Mouse (Mus musculus) liver, embryonic 16.5 days (tissue): ENCODE data around the gene Dync2li1. TPM values are rescaled to one million over a fixed set of nuclear protein-coding genes. Genes with fewer than 3 reads are reported as not detected.

Source experiments
- ATAC-seq: fragments of 200-750 bp; cut with Nextera tagmentation; 2 replicates; pipeline ENCODE4 v1.8.0; 2017; ENCODE audit warnings: low read depth, mild to moderate bottlenecking, moderate number of reproducible peaks, moderate library complexity
- H3K27ac ChIP-seq: fragments of 300-500 bp; sonication (generic); 2 replicates; pipeline ENCODE4 v1.5.1; 2014; ENCODE audit warnings: mild to moderate bottlenecking, low read length
- H3K27me3 ChIP-seq: fragments of 300-500 bp; sonication (generic); 2 replicates; pipeline ENCODE4 v1.6.1; 2014; ENCODE audit warnings: low read depth, low read length, mixed read lengths; ENCODE audit not compliant: control insufficient read depth, insufficient read depth
- H3K36me3 ChIP-seq: fragments of 300-500 bp; sonication (generic); 2 replicates; pipeline ENCODE4 v1.6.1; 2014; ENCODE audit warnings: mild to moderate bottlenecking; ENCODE audit not compliant: control insufficient read depth, insufficient read depth
- H3K4me1 ChIP-seq: fragments of 300-500 bp; sonication (generic); 2 replicates; pipeline ENCODE4 v1.6.1; 2014; ENCODE audit warnings: low read depth, low read length, mixed read lengths; ENCODE audit not compliant: control insufficient read depth
- H3K4me2 ChIP-seq: fragments of 300-500 bp; sonication (generic); 2 replicates; pipeline ENCODE4 v1.6.1; 2014; ENCODE audit warnings: low read depth, low read length, mixed read lengths
- H3K4me3 ChIP-seq: fragments of 300-500 bp; sonication (generic); 2 replicates; pipeline ENCODE4 v1.5.1; 2014; ENCODE audit warnings: low read depth, mild to moderate bottlenecking, low read length
- H3K9ac ChIP-seq: fragments of 300-500 bp; sonication (generic); 2 replicates; pipeline ENCODE4 v1.6.1; 2014; ENCODE audit warnings: low read depth, low read length
- H3K9me3 ChIP-seq: fragments of 300-500 bp; sonication (generic); replicated peaks from 2 replicates; pipeline ENCODE4 v1.6.1; 2016; ENCODE audit warnings: low read length; ENCODE audit not compliant: control insufficient read depth
- WGBS: fragments of 180-500 bp; shearing (Covaris S2); extraction: QIAGEN DNeasy Blood & Tissue Kit; methylation state at CpG from one replicate; pipeline ENCODE4 v1.1.7; 2014; ENCODE audit not compliant: insufficient replicate concordance; 5-methylcytosine and 5-hydroxymethylcytosine counted together
- polyA plus RNA-seq: library from polyadenylated mRNA; unstranded; fragments of >200 nt; fragmentation: Nextera tagmentation; extraction: Ambion mirVana; gene quantifications from 2 replicates; pipeline ENCODE4 v1.2.1, GENCODE M21; 2015

Gene Dync2li1
- polyA plus RNA-seq, 1 experiment from 2014 or later: 2.5 TPM

DNA sequence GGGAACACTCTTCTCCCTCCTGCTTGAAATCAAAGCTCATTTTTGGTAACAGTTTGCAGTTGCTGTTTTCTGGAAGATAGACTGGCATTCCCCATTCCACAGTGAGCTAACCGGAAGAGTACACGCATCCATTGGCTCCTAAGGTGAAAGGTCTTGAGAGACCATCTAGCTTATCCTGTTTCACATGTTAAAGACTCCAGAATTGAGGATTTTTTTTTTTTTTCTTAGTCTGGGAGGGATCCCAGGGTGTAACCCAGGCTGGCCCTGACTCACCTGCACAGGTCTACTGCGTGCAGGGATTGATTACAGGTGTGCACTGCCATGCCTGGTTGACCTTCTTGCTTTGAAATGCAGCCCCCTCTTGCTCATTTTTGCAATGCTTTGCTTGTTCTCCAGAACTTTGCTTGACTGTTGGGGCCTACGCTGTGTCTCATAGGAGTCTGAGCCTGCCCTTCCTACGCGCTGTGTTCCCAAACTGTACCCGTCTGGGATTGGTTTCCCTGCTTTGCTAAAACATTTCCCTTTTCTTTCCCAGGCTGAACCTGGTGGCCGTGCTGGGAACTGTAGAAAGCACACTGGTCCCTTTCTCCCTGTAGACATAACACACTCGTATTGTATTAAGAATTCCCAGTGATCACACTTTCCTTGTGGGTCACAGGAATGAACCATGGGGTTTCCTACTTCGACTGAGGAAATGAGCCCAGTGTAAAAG lies 22.4 kb upstream of the Dync2li1 start:
- no peak overlapping the region for H3K27ac ChIP-seq

DNA sequence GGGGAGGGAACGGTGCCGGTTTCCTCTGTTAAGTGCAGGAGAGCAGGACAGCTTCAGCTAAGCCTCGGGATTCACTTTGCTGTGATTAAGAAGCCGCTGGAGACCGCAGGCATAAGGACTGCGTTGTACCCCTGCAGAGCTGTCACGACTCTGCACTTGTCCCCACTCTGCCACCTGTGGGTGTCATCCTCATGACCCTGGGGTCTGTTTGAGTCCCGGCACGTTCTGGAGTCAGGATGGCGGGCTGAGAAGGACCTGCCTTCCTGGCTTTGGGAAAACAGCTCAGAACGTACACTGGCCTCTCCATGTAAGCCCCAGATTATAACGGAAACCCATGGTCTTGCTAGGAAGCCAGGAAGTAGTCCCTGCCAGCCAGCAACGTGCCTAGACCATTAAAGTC lies 19.3 kb upstream of the Dync2li1 start:
- Histone ChIP-seq H3K9ac (no peak overlapping the region), H3K4me3 (no peak overlapping the region), H3K4me2 (no peak overlapping the region), H3K4me1 (no peaks in the 10 kb centered on the region), H3K27me3 (no peaks in the 10 kb centered on the region), H3K27ac (no peak overlapping the region), H3K36me3 (no peaks in the 10 kb centered on the region), H3K9me3 (no peaks in the 10 kb centered on the region)
- 48% methylated on average over 13 of the region's 13 CpGs for WGBS
- ATAC-seq: no peak

More for the DNA sequence above, 22.4 kb upstream of the Dync2li1 start:
- Histone ChIP-seq H3K4me3 (no peak overlapping the region), H3K27me3 (no peaks in the 10 kb centered on the region), H3K4me1 (no peaks in the 10 kb centered on the region), H3K9me3 (no peaks in the 10 kb centered on the region), H3K9ac (no peak overlapping the region), H3K4me2 (no peak overlapping the region), H3K36me3 (no peaks in the 10 kb centered on the region)
- 71% methylated on average over 10 of the region's 10 CpGs for WGBS
- ATAC-seq: no peak

DNA sequence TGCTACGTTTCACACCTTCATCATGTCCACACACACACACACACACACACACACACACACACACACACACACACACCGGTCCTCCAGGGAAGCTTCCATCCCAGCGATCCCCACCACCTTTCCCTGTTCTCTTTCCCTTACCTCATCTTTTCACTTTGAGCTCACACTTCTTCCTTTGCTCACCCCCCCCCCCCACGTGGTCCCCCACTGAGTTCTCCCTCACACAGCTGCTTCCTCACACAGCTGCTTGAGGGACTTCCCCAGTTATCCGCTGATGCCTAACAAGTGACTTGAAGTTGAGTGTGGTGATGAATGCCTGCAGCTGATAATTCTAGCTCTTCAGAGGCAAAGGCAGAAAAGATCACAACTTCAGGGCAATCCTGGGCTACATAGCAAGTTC lies 18.7 kb upstream of the Dync2li1 start:
- Histone ChIP-seq H3K4me1 (no peaks in the 10 kb centered on the region; the same call in 1 of the 2 replicates), H3K27me3 (no peaks in the 10 kb centered on the region), H3K4me3 (no peak overlapping the region), H3K36me3 (no peaks in the 10 kb centered on the region), H3K9me3 (no peaks in the 10 kb centered on the region), H3K27ac (no peak overlapping the region), H3K4me2 (no peak overlapping the region), H3K9ac (no peak overlapping the region)
- no peak for ATAC-seq
- WGBS: 41% methylated on average over 5 of the region's 5 CpGs

DNA sequence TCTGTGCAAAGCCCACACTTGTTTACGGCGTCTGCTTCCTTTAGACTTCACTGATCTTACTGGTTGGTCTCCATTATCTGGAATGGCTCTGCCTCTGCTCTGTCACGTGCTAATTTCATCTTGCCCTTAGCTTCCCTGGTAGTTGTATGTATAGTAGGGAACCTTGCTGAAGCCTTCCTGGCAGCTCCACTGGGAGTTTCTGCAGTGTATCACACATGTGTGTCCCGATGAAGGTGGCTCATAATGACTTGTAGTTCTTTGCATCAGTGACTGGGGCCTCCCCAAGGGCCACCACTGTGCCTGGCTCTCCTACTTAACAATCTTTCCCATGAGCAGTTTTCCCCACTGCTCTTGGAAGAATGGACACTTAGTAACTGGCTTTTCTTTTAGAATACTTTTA lies 17.7 kb upstream of the Dync2li1 start:
- no peak overlapping the region for H3K4me2 ChIP-seq
- H3K4me3 ChIP-seq: no peak overlapping the region
- no peak overlapping the region for H3K9ac ChIP-seq
- no peaks in the 10 kb centered on the region for H3K36me3 ChIP-seq
- WGBS: 66% methylated on average over 4 of the region's 4 CpGs
- H3K27me3 ChIP-seq: no peaks in the 10 kb centered on the region
- ATAC-seq: no peak
- H3K9me3 ChIP-seq: 0 out of 2 replicates have a peak, but pooled peaks cover under 1% of the 10 kb centered on the region
- H3K27ac ChIP-seq: no peak overlapping the region
- no peaks in the 10 kb centered on the region; the same call in 1 of the 2 replicates for H3K4me1 ChIP-seq

DNA sequence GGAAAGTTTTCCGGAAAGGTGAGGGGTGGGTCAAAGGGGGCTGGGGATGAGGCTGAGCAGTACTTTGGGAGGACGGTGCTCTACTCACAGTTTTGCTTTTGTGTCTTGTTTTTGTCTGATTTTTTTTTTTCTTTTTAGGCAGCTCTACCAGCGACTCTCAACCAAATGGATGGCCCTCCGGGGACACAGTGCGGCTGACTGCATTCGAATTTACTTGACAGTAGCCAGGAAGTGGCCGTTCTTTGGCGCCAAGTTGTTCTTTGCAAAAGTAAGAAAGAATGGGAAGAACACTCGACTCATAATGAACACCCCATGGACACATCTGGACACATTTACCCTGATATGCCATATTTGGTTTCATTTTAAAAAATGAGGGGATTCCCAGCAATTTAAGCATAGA lies 14.8 kb upstream of the Dync2li1 start:
- Histone ChIP-seq H3K4me3 (no peak overlapping the region), H3K4me1 (no peaks in the 10 kb centered on the region; the same call in 1 of the 2 replicates), H3K27ac (no peak overlapping the region), H3K9ac (no peak overlapping the region), H3K36me3 (no peaks in the 10 kb centered on the region), H3K9me3 (peaks cover 4% of the 10 kb centered on the region; the same call in 1 of the 2 replicates), H3K27me3 (no peaks in the 10 kb centered on the region), H3K4me2 (no peak overlapping the region)
- ATAC-seq: no peak
- 63% methylated on average over 9 of the region's 9 CpGs for WGBS

DNA sequence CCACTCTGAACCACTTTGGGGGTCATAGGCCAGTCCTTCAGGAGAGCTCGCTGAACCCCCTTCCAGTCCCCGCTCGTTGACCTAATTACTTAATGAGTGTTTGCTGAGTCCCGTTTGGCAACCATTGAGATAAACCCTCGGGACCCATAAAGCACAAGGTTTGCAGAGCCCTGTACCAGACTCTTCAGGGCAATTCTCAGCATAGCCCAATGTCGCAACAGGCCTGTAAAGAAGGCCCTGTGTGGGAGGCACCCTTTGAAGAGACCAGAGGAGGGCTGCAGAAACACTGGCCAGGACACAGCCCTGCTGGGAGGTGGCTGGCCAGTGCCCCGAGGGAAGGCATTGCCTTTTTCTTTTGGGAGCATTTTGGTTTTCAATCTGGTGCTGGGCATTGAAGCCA lies 14.3 kb upstream of the Dync2li1 start:
- ATAC-seq: peak; percentile 72
- Histone ChIP-seq H3K27ac (no peak overlapping the region), H3K4me1 (no peaks in the 10 kb centered on the region; the same call in 1 of the 2 replicates), H3K9ac (no peak overlapping the region), H3K4me3 (no peak overlapping the region), H3K9me3 (peaks cover 4% of the 10 kb centered on the region; the same call in 1 of the 2 replicates), H3K36me3 (no peaks in the 10 kb centered on the region), H3K27me3 (no peaks in the 10 kb centered on the region), H3K4me2 (no peak overlapping the region)
- WGBS: 42% methylated on average over 7 of the region's 7 CpGs

DNA sequence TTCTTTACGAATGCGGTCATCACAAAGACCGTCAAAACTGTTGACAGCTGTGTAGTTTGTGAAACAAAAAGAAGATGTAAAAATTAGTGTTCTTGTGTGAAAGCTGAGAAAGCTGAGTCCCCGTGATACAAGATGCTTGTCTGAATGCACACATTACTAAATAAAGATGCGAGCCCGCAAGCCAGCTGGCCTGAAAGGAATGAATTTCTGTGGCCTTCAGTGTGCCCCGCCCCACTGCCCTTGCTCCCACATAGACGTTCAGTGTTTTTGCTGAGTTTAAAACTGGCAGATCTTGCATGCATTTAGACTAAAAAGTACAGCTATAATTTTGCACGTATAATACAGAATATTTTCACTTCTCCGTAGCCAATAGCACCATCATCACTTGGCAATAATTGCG lies 10.5 kb upstream of the Dync2li1 start:
- H3K4me2 ChIP-seq: no peak overlapping the region
- no peak for ATAC-seq
- WGBS: 70% methylated on average over 11 of the region's 11 CpGs
- H3K9me3 ChIP-seq: peaks cover 4% of the 10 kb centered on the region; the same call in 1 of the 2 replicates
- H3K9ac ChIP-seq: no peak overlapping the region
- H3K36me3 ChIP-seq: no peaks in the 10 kb centered on the region
- no peaks in the 10 kb centered on the region; the same call in 1 of the 2 replicates for H3K4me1 ChIP-seq
- no peak overlapping the region for H3K27ac ChIP-seq
- H3K4me3 ChIP-seq: no peak overlapping the region
- H3K27me3 ChIP-seq: no peaks in the 10 kb centered on the region

DNA sequence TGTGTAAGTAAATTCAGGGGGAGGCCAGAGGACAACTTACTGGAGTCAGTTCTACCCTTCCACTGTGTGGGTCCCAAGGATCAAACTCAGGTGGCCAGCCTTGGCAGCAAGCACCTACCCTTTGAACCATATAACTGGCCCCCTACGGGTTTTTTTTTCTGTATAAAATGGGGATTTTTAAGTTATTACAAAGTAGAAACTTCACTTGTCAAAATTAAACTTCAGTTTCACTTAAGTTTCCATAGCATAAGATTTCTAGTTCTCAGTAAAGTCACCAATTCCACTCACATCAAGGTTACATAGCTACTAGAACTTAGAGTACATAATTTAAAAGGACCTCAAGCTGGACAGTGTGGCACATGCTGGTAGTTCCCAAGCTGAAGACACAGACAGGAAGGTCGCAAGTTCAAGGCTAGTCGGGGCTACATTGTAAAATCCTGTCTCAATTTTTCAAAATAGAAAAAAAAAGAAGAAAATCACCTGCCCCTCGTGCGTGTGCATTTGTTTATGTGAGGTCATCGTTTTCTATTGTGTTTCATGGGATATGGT lies 9.7 kb upstream of the Dync2li1 start:
- Histone ChIP-seq H3K4me3 (no peak overlapping the region), H3K4me2 (no peak overlapping the region), H3K36me3 (no peaks in the 10 kb centered on the region), H3K4me1 (no peaks in the 10 kb centered on the region; the same call in 1 of the 2 replicates), H3K27ac (no peak overlapping the region), H3K27me3 (no peaks in the 10 kb centered on the region), H3K9me3 (peaks cover 4% of the 10 kb centered on the region; the same call in 1 of the 2 replicates), H3K9ac (no peak overlapping the region)
- WGBS: 59% methylated on average over 6 of the region's 6 CpGs
- no peak for ATAC-seq

DNA sequence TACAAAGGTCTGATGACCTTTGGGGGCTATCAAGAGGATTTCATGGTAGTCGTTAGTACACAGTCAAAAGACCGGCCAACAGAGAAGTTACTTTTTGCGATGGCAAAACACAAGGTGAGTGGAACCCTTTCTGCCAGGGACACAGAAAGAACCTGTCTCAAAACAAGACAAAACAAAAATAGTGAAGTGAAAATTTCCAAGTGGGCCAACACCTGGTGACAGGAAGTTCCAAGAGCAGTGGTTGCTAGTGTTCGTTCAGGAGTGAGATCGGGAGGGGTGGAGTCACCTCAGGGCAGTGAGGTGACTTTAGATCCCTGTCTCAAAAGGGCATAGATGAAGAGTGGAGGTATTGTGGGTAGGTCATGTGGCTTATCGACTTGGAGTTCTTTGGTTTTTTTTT lies 8.3 kb upstream of the Dync2li1 start:
- Histone ChIP-seq H3K27ac (no peak overlapping the region), H3K4me3 (no peak overlapping the region), H3K27me3 (no peaks in the 10 kb centered on the region), H3K4me2 (no peak overlapping the region), H3K9me3 (peaks cover 4% of the 10 kb centered on the region; the same call in 1 of the 2 replicates), H3K36me3 (no peaks in the 10 kb centered on the region), H3K9ac (no peak overlapping the region), H3K4me1 (no peaks in the 10 kb centered on the region)
- WGBS: 71% methylated on average over 6 of the region's 6 CpGs
- no peak for ATAC-seq
